Mouse (Mus musculus) hematopoietic stem cell, adult 5-6 weeks (primary cell): ENCODE results near the gene Gm26602. TPM values are rescaled to one million over a fixed set of nuclear protein-coding genes. Genes with fewer than 3 reads are reported as not detected.
A peak's percentile ranks its signal among the peaks of the same experiment; 100 is the strongest.
"Not testable (repeated sequence)": the region's sequence is repeated elsewhere in the genome, so short reads cannot be mapped to it uniquely, and the experiment has no call there.

Experiments used
- ATAC-seq, 2 experiments: fragments of 125-278 bp in 1 of 2; replicated peaks in 1 of 2; 2 replicates each; pipeline ENCODE4 v1.8.0; 2016 to 2017; ENCODE audit warnings: inconsistent platforms in 2 of 2, mild to moderate bottlenecking in 2 of 2, moderate number of reproducible peaks in 2 of 2, low read depth in 1 of 2, moderate TSS enrichment in 1 of 2; ENCODE audit not compliant: low FRiP score in 2 of 2, poor library complexity in 2 of 2, severe bottlenecking in 2 of 2, insufficient read depth in 1 of 2, low TSS enrichment in 1 of 2
- total RNA-seq: library from RNA; stranded (forward); fragments of 172-1452, 232-1000 nt; gene quantifications from 2 replicates; pipeline ENCODE4 v1.2.3, GENCODE M21; 2017

Gene Gm26602
- total RNA-seq, 1 experiment from 2014 or later: not detected

DNA sequence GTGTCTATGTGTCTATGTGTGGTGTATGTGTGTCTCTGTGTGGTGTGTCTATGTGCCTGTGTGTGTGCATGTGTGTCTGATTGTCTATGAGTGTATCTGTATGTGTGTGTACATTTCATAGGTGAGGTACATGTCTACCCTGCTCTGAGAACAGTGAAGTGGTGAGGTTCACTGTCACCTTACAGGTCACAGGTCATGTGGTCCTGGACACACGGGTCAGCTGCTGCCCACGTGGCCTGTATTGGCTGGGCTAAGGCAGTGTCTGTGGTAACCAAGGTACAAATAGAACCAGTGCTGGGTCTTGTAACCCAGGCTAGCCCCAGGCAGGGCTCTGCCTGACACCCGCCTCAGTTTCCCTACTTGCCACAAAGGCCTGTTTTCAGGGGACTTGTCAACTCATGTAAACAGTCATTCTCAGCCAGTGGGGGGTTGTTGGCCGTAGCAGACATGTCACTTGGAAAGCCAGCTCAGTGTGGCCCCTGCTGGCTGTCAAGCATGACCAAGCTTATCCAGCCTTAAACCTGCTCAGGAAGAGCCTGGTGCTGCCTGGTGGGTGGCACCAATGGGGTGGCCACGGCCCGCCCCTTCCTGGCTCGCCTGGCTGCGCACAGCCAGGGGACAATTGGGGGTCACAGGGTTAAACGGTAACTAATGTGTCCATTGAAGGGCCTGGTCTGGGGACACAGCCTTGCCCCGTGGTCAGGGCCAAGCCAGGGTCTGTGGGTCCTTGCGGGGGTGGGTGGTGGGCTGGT lies 27.3 kb downstream of the Gm26602 start:
- no peak for ATAC-seq

DNA sequence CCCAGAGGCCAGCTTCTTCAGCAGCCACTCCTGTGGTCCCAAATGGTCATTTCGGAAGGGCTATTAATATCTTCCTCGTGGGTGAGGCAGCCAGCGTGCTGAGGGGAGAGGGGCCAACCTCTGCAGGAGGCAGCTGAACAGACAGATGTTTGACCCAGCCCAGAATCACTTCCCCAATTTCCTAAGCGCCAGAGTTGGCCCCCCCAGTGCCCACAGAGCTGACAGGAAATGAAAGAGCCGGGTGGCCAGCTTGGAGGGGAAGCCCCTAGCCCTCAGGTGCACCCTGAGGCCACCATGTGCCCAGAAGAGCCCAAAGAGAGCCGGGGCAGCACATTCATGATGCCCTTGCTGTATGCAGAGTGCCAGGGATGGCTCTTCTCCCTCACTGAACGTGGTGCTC lies 30.1 kb downstream of the Gm26602 start:
- ATAC-seq: peak; percentile 65 to 69

DNA sequence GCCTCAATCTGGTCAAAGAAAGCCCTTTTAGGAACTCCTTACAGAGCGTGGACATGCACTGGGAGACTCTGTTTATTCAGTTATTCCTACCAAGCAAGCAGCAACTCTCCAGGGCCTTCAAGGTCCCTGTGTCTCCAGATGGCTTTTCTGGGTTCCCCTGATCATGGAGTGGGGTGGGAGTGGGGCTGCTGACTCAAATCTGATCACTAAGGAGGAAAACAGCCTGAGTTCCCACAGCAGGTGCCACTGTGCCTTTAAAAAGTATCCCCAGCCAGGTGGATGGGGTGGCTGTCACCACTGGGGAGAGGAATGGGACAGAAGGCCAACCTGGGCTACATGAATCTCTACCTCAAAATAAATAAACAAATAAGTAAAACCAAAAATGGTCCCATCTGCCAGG lies 32.3 kb downstream of the Gm26602 start:
- ATAC-seq: no peak

DNA sequence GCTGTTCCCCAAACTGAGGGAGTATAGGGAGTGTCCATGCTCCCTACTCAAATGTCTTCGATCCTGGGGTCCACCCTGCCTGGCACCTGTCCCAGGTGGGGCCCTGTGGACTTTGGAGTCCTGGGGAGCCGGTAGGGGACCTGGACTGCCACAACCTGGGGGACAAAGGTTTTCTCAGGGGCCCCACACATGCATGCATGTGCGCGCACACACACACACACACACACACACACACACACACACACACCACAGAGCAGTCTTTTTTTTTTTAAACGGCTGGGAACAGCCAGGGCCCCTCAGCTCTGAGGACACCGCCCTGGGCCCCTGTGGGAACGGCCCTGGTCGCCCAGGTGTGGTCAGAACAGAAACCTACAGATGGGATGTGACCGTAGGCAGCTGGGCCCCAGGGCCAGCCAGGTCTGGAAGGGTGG lies 32.8 kb downstream of the Gm26602 start:
- no peak for ATAC-seq

DNA sequence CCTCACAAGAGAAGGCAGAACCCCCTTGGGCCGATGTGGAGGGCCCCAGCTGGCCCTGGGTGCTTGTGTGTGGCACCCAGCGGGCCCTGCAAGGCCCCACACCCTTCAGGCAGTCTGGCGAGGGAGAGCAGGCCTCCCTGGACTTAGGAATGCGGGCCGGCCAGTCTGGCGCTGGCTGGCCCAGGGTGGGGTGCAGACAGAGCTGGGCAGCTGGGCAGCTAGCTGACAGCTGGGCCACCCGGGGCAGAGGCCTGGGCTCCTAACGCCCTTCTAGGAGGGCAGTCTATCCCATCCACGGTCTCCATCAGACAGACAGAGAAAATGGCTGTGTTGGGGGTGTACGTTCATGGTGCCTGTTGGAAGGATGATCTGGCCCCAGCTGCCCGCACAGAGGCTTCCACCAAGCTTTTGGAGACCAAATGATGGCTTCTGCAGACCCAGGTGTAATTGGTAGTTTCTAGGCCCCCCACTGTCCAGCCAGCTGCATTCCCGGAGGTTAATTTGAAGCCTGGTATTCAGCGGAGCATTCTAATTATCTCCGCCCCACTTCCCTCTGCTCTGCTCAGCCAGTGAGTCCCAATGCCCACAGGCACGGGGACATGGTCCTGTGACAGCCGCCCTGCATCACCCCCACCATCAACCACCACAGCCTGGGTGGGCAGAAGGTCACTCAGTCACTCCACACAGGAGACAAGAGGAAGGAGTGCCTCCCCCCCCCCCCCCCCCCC lies 35.0 kb downstream of the Gm26602 start:
- no peak for ATAC-seq

DNA sequence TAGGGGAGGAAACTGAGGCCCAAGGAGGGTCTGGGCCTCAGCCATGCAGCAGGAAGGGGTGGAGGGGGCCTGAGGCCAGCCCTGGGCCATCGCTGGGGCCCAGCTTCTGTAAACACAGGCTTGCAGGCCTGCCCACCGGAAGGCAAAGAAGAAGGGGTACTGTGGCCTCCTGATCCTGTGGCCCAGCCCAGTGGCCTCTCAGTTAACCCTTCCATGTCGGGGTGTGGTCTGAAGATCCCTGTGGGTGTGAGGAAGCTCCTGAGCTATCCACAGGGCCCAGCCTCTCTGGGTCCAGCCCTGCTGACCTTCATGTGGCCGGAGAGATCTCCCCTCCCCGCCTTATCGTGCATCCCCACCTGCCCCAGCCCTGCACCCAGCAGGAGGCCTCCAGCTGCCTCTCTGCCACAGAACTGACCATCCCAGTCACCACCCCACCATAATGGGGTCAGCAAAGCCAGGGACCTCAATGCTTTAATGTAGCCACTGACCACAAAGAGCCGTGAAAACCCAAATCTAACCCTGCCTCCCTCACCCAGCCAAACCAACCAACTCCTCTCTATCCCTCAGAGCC lies 36.2 kb downstream of the Gm26602 start:
- ATAC-seq: peak; percentile 18 to 56; a peak in 2 of 4 replicates

DNA sequence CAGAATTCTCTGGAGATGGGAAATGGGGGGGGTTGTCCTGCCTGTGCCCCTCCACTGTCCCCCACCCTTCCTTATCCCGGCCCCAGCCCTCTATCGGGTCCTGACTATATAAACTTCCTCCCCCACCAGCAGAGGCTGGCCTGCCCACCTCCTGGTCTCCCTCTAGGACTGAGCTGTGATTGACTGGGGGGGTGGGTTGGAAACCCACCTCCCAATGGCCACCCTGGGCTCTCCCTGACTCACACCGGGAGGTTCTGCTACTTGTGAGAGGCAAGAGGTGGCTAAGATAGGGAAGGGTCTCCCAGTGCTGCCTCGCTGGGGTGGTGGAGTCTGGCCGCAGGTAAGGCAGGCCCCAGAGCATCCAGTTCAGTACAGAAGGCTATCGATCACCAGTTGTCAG lies 36.8 kb downstream of the Gm26602 start:
- no peak for ATAC-seq

DNA sequence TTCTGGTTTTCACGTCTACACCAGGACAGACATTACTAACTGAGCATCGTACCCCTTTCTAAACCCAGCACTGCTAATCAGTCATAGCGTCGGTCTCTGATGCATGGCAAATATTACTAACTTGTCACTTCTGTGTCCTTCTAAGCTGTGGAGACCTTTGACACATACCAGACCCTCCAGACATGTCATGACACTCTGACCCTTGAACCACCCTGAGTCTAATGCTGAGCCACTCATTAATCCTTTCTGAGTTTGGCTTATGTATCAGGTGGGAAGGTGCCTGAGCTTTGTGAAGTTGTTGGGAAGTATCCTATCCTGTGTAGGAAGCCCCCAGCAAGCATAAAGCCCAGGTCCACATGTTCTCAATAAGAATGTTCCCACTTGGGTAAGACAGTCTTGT lies 39.2 kb downstream of the Gm26602 start:
- ATAC-seq: no peak

DNA sequence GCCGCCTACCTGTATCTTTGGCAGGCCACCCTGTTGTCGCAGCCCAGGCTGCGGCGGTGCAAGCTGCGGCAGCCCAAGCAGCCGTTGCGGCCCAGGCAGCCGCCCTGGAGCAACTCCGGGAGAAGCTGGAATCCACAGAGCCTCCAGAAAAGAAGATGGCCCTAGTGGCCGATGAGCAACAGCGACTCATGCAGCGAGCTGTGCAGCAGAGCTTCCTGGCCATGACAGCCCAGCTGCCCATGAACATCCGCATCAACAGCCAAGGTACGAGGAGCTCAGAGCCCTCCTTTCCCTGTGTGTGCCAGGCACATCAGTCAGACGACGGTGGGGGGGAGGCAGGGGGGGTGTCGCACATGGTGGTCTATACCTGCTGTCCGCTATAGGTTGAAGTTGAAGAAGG lies 40.0 kb downstream of the Gm26602 start:
- ATAC-seq: no peak

DNA sequence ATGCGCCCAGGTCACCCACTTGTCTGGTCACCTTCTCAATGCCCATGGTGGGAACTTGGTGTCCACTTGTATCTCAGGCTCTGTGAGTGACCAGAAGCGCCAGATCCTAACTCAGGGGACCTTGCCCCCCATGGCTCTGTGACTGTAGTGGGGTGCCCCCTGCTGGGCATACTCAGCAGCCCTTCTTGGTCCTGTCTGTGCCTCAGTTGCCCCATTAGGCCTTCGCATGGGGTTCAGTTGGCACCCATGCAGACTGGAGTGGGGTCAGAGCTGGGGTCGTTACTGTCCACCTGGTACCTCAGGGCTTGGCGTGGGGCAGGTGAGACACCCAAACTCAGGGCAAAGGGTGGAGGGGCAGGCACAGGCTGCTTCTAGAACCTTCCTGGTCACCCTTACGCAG lies 43.3 kb downstream of the Gm26602 start:
- ATAC-seq: no peak

DNA sequence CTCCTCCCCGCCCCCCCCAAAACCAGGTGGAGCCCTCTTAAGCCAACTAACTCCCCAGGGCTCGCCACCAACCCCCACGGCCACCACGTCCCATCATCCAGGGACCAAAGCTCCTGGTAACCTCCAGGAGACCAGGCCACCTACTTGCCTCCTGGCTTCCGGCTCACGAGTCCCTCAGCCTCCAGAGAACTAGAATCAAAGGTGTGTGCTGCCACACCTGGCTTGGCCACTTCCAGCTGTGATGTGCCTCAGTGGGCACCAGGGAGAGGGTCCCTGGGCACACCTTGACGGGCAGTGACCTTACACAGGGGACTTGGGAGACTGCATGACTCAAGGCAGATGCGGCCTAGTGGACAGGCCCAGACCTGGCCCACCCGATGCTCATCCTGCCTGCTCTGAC lies 45.0 kb downstream of the Gm26602 start:
- ATAC-seq: no peak

DNA sequence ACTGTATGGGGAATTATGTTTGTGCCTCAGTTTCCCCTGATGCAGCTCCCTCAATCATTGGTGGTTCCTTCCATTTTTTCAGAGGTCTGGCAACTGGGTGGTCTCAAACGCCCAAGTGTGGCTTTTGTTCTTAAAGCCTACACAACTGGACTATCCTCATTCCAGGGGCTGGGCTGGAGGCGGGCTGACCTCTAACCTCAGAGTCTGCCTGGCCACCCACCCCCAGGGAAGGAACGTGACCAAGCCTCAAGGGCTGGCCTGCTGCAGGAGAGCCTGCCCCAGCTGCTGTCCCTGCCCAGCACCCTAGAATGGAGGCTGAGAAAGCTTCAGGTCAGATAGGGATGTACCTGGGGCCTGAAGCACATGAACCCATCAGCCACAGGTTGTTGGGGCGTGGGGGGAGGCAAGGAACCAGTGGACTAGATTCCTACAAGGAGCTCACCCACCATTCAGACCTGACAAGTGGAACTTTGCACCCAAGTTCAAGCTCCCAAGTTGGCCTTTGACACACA lies 46.0 kb downstream of the Gm26602 start:
- ATAC-seq: no peak

DNA sequence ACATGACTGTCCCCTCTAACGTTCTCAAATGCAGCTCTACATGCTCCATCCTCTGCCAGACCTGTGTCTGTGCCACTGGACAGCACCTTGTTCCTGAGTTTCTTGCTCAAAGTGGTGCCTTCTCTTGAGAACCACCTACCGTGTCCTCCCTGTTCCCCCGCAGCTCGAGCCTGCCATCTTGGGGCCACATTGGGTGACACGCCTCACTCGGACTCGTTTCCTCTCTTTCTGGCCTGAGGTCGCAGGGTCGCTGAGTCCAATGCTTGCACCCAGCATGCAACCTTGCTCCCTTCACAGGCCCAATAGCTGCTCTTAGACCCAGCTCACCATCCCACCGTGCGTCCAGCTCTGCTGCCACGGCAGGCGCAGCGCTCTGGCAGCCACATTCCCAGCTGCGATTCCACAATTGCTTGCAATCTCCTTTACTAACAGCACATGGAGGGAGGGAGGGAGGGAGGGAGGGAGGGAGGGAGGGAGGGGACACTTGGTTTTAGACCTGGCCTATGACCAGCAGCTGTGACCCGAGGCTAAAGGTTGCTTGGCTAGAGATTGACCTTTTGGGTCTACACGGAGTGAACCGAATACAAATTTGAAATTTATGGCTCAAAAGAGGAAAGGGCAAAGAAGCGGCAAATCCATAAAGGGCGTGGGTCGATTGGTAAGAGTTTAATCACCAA lies 47.6 kb downstream of the Gm26602 start:
- ATAC-seq: peak; percentile 67 to 77

DNA sequence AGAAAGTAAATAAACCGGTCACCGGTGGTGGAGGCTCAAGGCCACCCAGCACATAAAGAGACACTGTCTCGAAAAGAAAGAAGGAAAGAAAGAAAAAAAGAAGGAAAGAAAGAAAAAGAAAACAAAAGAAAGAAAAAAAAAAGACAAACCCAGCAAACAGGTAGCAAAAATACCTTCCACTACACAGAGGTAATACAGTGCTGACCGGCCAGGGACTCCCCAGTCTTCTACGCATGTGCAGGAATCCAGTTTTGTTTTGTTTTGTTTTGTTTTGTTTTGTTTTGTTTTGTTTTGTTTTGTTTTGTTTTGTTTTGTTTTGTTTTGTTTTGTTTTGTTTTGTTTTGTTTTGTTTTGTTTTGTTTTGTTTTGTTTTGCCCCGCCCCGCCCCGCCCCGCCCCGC lies 48.8 kb downstream of the Gm26602 start:
- not testable (repeated sequence) for ATAC-seq

DNA sequence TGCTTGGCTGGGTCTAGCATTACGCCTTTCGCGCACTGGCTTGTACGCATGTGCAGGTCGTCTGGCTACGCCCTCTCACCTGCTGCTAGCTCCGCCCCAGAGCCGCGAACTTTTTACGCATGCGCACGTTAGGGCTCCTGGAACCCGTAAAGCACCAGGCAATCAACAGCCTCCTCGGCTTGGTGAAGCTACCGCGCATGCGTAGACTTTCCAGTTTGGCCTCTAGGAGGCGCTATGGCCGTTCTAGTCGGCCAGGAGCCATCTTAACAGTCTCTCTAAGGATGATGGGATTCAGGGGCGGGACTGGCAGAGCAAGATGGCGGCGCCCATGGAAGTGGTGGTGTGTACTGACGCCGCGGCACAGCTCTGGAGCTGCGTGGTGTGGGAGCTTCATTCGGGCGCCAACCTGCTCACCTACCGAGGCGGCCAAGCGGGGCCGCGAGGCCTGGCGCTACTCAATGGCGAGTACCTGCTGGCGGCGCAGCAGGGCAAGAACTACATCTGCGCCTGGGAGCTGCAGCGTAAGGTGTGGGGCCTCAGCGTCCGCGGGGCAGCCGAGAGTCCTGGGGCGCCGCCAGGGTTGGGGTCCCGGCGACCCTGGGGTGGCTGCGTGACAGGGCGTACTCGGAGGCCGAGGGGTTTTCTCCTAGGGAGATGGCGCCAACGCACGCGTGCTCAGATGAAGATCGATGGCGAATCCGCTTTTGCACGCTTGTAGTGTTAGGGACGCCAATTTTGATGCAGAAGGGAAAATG lies 49.4 kb downstream of the Gm26602 start, which contains the start of gene Wdr18:
Wdr18 (plus strand) TSS at position 306 of the 755 bp plus-strand sequence.
- ATAC-seq: peak; percentile 91 to 95
